Mouse (Mus musculus): ENCODE measurements around the gene Pih1d2. TPM values are rescaled to one million over a fixed set of nuclear protein-coding genes. Genes with fewer than 3 reads are reported as not detected.

Pih1d2 gene
- polyA plus RNA-seq, 1 experiment from 2014 or later = 16.6 TPM

DNA sequence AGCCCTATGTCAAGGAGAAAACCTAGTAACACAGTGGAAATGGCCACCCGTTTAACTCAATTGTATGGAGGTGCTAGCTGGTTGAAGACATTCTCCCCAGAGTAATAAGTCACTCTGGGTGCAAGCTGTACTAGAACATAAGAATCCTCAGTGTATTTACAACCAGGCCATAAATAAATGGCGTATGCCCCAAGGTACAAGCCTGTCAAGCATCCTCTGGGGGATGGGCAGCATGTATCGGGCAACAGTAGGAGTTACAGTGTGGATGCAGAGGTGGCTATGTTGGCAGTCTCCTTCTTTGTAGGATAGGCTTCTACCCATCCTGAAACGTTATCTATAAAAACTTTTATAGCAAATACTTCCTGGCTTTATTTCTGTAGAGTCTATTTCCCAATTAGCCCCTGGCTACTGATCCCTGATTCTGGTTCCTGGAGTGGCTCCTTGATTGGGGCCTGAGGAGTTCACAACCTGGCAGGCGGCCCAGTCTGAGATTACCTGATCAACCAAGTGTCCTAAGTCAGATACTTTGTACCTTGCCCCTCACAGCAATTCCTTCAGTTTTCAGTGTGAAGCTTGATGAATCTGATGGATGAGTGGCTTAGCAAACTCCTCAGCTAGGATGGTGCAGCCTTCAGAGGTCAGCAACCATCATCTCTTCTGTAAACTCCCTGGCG is 31.8 kb upstream of the Pih1d2 start:
- no peak overlapping the region for H3K27ac ChIP-seq (ENCODE audit: low read length)
- H3K9ac ChIP-seq (replicated peaks; ENCODE audit: low read depth) = no peak overlapping the region
- no peaks in the 10 kb centered on the region for H3K36me3 ChIP-seq (ENCODE audit: insufficient read depth, low read length)
- no peak for DNase-seq (ENCODE audit: low spot score)
- H3K4me2 ChIP-seq (replicated peaks; ENCODE audit: low read depth, low read length) = no peak overlapping the region
- WGBS = 74% methylated on average over 6 of the region's 6 CpGs
- no peaks in the 10 kb centered on the region for H3K4me1 ChIP-seq (ENCODE audit: insufficient read depth, low read depth, low read length)
- no peaks in the 10 kb centered on the region for H3K9me3 ChIP-seq (ENCODE audit: low read length)
- TF ChIP-seq CTCF (IDR thresholded peaks at IDR 0.05) (no peak), EP300 (IDR thresholded peaks at IDR 0.05) (no peak)
- no peak for ATAC-seq
- H3K27me3 ChIP-seq (replicated peaks; ENCODE audit: insufficient read depth, low read length) = no peaks in the 10 kb centered on the region
- H3K4me3 ChIP-seq (ENCODE audit: low read depth, low read length) = no peak overlapping the region

DNA sequence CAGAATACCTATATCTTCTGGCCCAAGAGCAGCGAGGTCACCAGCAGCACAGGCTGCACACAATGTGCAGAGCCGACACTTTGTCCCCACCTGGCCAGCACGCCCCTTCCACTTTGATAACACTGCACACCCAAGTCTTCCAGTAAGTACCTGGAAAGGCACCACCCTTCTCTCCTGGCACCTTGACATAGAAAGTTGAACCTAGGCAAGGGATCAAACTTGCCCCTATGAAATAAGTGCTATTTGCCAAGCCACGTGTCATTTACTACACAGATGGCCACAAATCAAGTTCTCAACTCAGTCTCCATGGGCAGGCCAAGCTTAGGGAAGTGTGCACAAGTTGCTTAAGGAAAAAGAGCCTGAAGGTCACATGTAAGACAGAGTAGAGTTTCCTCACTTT is 30.2 kb upstream of the Pih1d2 start:
- Histone ChIP-seq H3K9me3 (ENCODE audit: low read length) (no peaks in the 10 kb centered on the region), H3K36me3 (ENCODE audit: insufficient read depth, low read length) (no peaks in the 10 kb centered on the region), H3K27me3 (replicated peaks; ENCODE audit: insufficient read depth, low read length) (no peaks in the 10 kb centered on the region), H3K4me3 (ENCODE audit: low read depth, low read length) (no peak overlapping the region), H3K4me1 (ENCODE audit: insufficient read depth, low read depth, low read length) (no peaks in the 10 kb centered on the region), H3K9ac (replicated peaks; ENCODE audit: low read depth) (no peak overlapping the region), H3K27ac (ENCODE audit: low read length) (no peak overlapping the region), H3K4me2 (replicated peaks; ENCODE audit: low read depth, low read length) (no peak overlapping the region)
- ATAC-seq (no peak), DNase-seq (ENCODE audit: low spot score) (no peak)
- TF ChIP-seq EP300 (IDR thresholded peaks at IDR 0.05) (no peak), CTCF (IDR thresholded peaks at IDR 0.05) (no peak)
- WGBS = 45% methylated on average over 4 of the region's 4 CpGs

DNA sequence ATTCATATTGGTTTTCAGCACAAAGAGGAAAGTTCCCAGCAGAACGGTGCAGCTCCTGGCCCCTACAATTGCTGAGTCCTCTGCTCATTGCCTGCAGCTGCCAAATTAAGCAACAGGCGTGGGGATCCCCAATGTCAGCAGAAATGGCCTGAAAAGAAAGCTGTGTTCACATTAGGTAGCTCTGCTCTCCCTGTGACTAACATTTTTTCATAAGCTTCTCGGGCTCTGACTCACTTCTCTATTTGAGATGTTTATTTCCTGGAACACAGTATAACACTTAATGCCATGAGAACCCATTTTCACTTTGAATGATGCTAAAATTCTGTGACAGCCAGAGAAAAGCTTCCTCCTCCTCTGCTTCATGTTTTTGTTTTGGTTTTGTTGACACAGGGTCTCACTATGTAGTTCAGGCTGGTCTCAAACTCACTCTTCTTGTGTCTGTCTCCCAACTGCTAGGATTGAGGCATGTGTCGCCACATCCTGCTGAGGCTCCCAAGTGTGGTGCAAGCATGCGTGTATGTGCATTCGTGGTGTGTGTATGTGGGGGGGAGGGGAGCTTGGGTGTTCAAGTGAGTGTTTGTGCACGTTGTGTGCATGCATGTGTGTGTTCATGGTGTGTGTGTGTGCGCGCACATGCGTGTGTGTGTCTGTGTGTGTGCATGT is 26.1 kb upstream of the Pih1d2 start:
- Histone ChIP-seq H3K9ac (replicated peaks; ENCODE audit: low read depth) (no peak overlapping the region), H3K27me3 (replicated peaks; ENCODE audit: insufficient read depth, low read length) (no peaks in the 10 kb centered on the region), H3K4me1 (ENCODE audit: insufficient read depth, low read depth, low read length) (no peaks in the 10 kb centered on the region), H3K36me3 (ENCODE audit: insufficient read depth, low read length) (0 out of 2 replicates have a peak, but pooled peaks cover 3% of the 10 kb centered on the region), H3K9me3 (ENCODE audit: low read length) (no peaks in the 10 kb centered on the region), H3K27ac (ENCODE audit: low read length) (peak overlapping the region; percentile 47; the same call in 1 of the 2 replicates), H3K4me3 (ENCODE audit: low read depth, low read length) (no peak overlapping the region), H3K4me2 (replicated peaks; ENCODE audit: low read depth, low read length) (no peak overlapping the region)
- TF ChIP-seq EP300 (IDR thresholded peaks at IDR 0.05) (no peak), CTCF (IDR thresholded peaks at IDR 0.05) (no peak)
- DNase-seq (ENCODE audit: low spot score) (peak; percentile 76), ATAC-seq (peak; percentile 57)
- 65% methylated on average over 10 of the region's 10 CpGs for WGBS

DNA sequence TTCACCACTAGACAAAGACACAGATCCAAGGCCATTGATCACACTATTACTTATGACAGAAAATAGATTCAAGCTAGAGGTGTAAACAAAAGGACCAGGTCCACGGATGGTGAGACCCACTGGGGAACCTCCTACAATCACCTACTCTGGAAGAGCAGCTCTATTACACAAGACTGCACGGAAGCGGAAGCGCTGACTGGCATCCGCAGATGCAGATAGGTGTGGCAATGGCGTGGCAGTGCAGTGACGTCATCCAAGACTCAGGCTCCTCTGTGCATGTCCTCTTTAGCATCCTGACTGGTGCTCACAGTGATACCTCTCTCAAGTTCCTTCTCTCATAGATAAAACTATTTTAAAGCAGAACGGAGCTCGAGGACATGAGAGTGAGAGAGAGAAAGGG is 24.2 kb upstream of the Pih1d2 start:
- DNase-seq (ENCODE audit: low spot score) = peak; percentile 23
- Histone ChIP-seq H3K36me3 (ENCODE audit: insufficient read depth, low read length) (peaks cover 17% of the 10 kb centered on the region; the same call in 1 of the 2 replicates), H3K4me2 (replicated peaks; ENCODE audit: low read depth, low read length) (no peak overlapping the region), H3K4me3 (ENCODE audit: low read depth, low read length) (no peak overlapping the region), H3K9me3 (ENCODE audit: low read length) (no peaks in the 10 kb centered on the region), H3K9ac (replicated peaks; ENCODE audit: low read depth) (no peak overlapping the region), H3K4me1 (ENCODE audit: insufficient read depth, low read depth, low read length) (no peaks in the 10 kb centered on the region), H3K27ac (ENCODE audit: low read length) (no peak overlapping the region), H3K27me3 (replicated peaks; ENCODE audit: insufficient read depth, low read length) (no peaks in the 10 kb centered on the region)
- no peak for ATAC-seq
- 84% methylated on average over 9 of the region's 9 CpGs for WGBS
- TF ChIP-seq EP300 (IDR thresholded peaks at IDR 0.05) (no peak), CTCF (IDR thresholded peaks at IDR 0.05) (no peak)

DNA sequence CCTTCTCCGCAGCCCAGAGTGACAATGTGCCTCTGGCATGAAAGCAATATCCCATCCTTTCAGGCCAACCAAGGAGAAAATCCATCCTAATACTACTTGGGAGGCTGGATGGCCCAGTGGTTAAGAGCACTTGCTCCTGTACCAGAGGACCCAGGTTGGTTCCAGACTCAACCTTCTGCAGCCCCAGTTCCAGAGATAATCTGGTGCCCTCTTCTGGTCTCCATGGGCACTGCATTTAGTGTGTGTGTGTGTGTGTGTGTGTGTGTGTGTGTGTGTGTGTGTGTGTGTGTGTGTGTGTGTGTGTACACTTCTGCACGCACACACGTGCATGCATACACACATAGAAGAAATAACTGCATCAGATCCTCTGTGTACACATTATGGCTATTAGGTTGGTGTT is 23.6 kb upstream of the Pih1d2 start:
- DNase-seq (ENCODE audit: low spot score) = peak; percentile 24

DNA sequence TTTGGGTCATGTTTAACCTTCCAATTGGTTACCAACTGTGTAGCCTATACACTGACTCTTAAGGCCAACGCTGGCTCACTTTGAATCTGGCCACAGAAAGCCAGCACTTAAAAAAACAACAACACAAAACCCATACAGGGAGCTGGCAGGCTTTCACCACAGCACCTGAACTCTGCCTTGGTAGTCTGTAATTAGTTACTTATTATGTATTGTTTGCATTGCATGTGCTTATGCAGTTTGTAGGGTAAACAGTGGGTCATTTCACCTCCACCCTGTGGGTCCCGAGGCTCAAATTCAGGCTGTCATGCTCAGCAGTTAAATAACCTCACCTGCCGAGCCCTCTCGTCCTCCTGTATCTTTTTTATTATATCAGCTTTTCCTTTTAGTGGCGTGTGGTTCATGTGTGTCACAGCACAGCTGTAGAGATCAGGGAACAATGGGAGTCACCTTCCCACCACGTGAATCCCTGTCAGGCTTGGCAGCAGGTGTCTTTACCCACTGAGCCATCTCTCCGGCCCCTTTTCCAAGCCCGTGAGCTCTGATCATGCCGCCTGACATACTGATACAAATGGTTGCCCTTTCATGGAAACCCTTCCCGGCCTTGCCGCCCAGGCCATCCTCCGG is 22.2 kb upstream of the Pih1d2 start:
- 66% methylated on average over 12 of the region's 12 CpGs for WGBS
- H3K4me2 ChIP-seq (replicated peaks; ENCODE audit: low read depth, low read length) = no peak overlapping the region
- peaks cover 23% of the 10 kb centered on the region; the same call in 1 of the 2 replicates for H3K36me3 ChIP-seq (ENCODE audit: insufficient read depth, low read length)
- ATAC-seq (peak; percentile 33), DNase-seq (ENCODE audit: low spot score) (peak; percentile 14)
- no peak overlapping the region for H3K9ac ChIP-seq (replicated peaks; ENCODE audit: low read depth)
- no peak overlapping the region for H3K4me3 ChIP-seq (ENCODE audit: low read depth, low read length)
- H3K4me1 ChIP-seq (ENCODE audit: insufficient read depth, low read depth, low read length) = no peaks in the 10 kb centered on the region
- no peaks in the 10 kb centered on the region for H3K9me3 ChIP-seq (ENCODE audit: low read length)
- TF ChIP-seq CTCF (IDR thresholded peaks at IDR 0.05) (no peak), EP300 (IDR thresholded peaks at IDR 0.05) (no peak)
- no peak overlapping the region for H3K27ac ChIP-seq (ENCODE audit: low read length)
- no peaks in the 10 kb centered on the region for H3K27me3 ChIP-seq (replicated peaks; ENCODE audit: insufficient read depth, low read length)

More for the DNA sequence above, 23.6 kb upstream of the Pih1d2 start:
- ATAC-seq = no peak
- TF ChIP-seq CTCF (IDR thresholded peaks at IDR 0.05) (peak; percentile 70), EP300 (IDR thresholded peaks at IDR 0.05) (no peak)
- 62% methylated on average over 3 of the region's 3 CpGs for WGBS
- Histone ChIP-seq H3K9ac (replicated peaks; ENCODE audit: low read depth) (no peak overlapping the region), H3K4me3 (ENCODE audit: low read depth, low read length) (no peak overlapping the region), H3K9me3 (ENCODE audit: low read length) (no peaks in the 10 kb centered on the region), H3K4me1 (ENCODE audit: insufficient read depth, low read depth, low read length) (no peaks in the 10 kb centered on the region), H3K27me3 (replicated peaks; ENCODE audit: insufficient read depth, low read length) (no peaks in the 10 kb centered on the region), H3K4me2 (replicated peaks; ENCODE audit: low read depth, low read length) (no peak overlapping the region), H3K27ac (ENCODE audit: low read length) (no peak overlapping the region), H3K36me3 (ENCODE audit: insufficient read depth, low read length) (peaks cover 23% of the 10 kb centered on the region; the same call in 1 of the 2 replicates)

Measured in lung, postnatal 0 days (tissue).